Mouse (Mus musculus) heart, postnatal 0 days (tissue): Measurements from ENCODE around the gene Cd5.

Source experiments
- CTCF ChIP-seq: IDR thresholded peaks from 2 replicates; pipeline ENCODE4 v1.5.1; 2016; ENCODE audit warnings: antibody characterized with exemption, control low read depth, low read depth
- EP300 ChIP-seq: IDR thresholded peaks from 2 replicates; pipeline ENCODE4 v1.6.1; 2016; ENCODE audit warnings: antibody characterized with exemption, low read depth

DNA sequence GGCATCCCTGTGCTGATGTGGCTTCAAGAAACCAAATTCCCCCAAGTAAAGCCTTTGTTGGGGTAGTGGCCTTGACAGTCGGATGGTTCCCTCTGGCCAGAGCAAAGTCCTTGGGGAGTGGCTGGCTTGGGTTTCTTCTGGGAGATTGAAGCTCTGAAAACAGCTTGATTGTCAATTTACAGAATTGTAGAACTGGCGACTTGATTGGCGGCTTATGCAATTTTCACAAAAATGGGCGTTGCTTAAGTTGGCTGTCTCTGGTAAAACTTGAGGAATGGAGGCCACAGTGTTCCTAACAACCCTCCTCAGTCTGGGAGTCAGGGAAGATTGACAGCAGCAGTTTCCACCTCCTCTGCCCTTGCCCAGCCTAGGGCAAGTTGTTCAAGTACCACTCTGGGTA lies 46.4 kb downstream of the Cd5 start:
- TF ChIP-seq CTCF, result no peak
- no peak for TF ChIP-seq EP300
